Mouse (Mus musculus): Measurements from ENCODE around the gene Dact2. TPM values are rescaled to one million over a fixed set of nuclear protein-coding genes. Genes with fewer than 3 reads are reported as not detected.

The Dact2 gene
- total RNA-seq (2012; rRNA removed), result not detected in 2 replicates
- polyA plus RNA-seq (2012; ENCODE audit: insufficient read depth in 1 of 2, insufficient read length in 2 of 2, low read depth in 1 of 2, low replicate concordance in 2 of 2, missing spikeins in 1 of 2), result not detected

- no peak within 1 kb of the TSS for H3K4me3 ChIP-seq (ENCODE audit: control insufficient read depth in 1 of 2, insufficient read depth in 1 of 2, low read depth in 2 of 2, low read length in 2 of 2)
- no peaks in the 10 kb centered on the region for H3K9me3 ChIP-seq (replicated peaks; ENCODE audit: insufficient read depth, low read length)
- no peak within 1 kb of the TSS for H3K27ac ChIP-seq (ENCODE audit: control insufficient read depth, low read depth, low read length)
- no peaks in the 10 kb centered on the region for H3K36me3 ChIP-seq (ENCODE audit: control insufficient read depth in 1 of 2, insufficient read depth in 2 of 2, low read length in 2 of 2)
- no peak within 1 kb of the TSS for H3K9ac ChIP-seq (ENCODE audit: control insufficient read depth, low read depth, low read length, poor library complexity, severe bottlenecking)
- DNase-seq (ENCODE audit: low read depth, low spot score), result no peak
- TF ChIP-seq TAL1 (IDR thresholded peaks at IDR 0.05; ENCODE audit: low read length) (no peak), ETS1 (IDR thresholded peaks at IDR 0.05; ENCODE audit: low read depth, low read length) (no peak), EP300 (IDR thresholded peaks at IDR 0.05; ENCODE audit: low read depth in 1 of 2, low read length in 2 of 2) (no peak), CHD2 (IDR thresholded peaks at IDR 0.05; ENCODE audit: low read length) (no peak), SMC3 (IDR thresholded peaks at IDR 0.05; ENCODE audit: low read depth, low read length) (no peak), ZNF384 (IDR thresholded peaks at IDR 0.05; ENCODE audit: low read depth, low read length) (no peak), E2F4 (IDR thresholded peaks at IDR 0.05; ENCODE audit: borderline replicate concordance, low read depth, low read length) (no peak), CHD1 (IDR thresholded peaks at IDR 0.05; ENCODE audit: low read depth, low read length) (no peak), HCFC1 (IDR thresholded peaks at IDR 0.05; ENCODE audit: low read depth, low read length) (no peak), ZC3H11A (IDR thresholded peaks at IDR 0.05; ENCODE audit: low read depth, low read length) (no peak), GABPA (IDR thresholded peaks at IDR 0.05; ENCODE audit: low read depth, low read length) (no peak), POLR2AphosphoS5 (IDR thresholded peaks at IDR 0.05; ENCODE audit: borderline replicate concordance, low read depth, low read length) (no peak), UBTF (IDR thresholded peaks at IDR 0.05; ENCODE audit: borderline replicate concordance, insufficient read depth, low read depth, low read length) (no peak), KAT2A (conservative IDR thresholded peaks at IDR 0.05; ENCODE audit: low read depth, low read length) (no peak), MYB (IDR thresholded peaks at IDR 0.05; ENCODE audit: low read depth, low read length) (no peak), ELF1 (IDR thresholded peaks at IDR 0.05; ENCODE audit: low read depth, low read length) (no peak), MEF2A (IDR thresholded peaks at IDR 0.05; ENCODE audit: extremely low read depth, insufficient replicate concordance, low read depth, low read length, poor library complexity, severe bottlenecking) (no peak)
- no peaks in the 10 kb centered on the region for H3K79me2 ChIP-seq (ENCODE audit: control insufficient read depth, insufficient read depth, low read length, poor library complexity)
- no peaks in the 10 kb centered on the region for H3K4me1 ChIP-seq (ENCODE audit: control insufficient read depth in 1 of 2, insufficient read depth in 2 of 2, low read length in 2 of 2)
- H3K27me3 ChIP-seq (ENCODE audit: control insufficient read depth in 1 of 2, insufficient read depth in 2 of 2, low read length in 2 of 2), result no peaks in the 10 kb centered on the region
Observed at GRCm38 (mm10) chr17:14204061-14204460, at the start of gene Dact2. TSS of gene Dact2 (minus strand) at chr17:14204304.

GRCm38 (mm10) chr17:14252456-14252855 lies 48.4 kb upstream of the Dact2 start:
- DNase-seq (ENCODE audit: low read depth, low spot score), result no peak
- no peaks in the 10 kb centered on the region for H3K4me1 ChIP-seq (ENCODE audit: control insufficient read depth in 1 of 2, insufficient read depth in 2 of 2, low read length in 2 of 2)
- H3K9me3 ChIP-seq (replicated peaks; ENCODE audit: insufficient read depth, low read length), result no peaks in the 10 kb centered on the region
- no peaks in the 10 kb centered on the region for H3K27me3 ChIP-seq (ENCODE audit: control insufficient read depth in 1 of 2, insufficient read depth in 2 of 2, low read length in 2 of 2)
- H3K79me2 ChIP-seq (ENCODE audit: control insufficient read depth, insufficient read depth, low read length, poor library complexity), result no peaks in the 10 kb centered on the region
- H3K4me3 ChIP-seq (ENCODE audit: control insufficient read depth in 1 of 2, insufficient read depth in 1 of 2, low read depth in 2 of 2, low read length in 2 of 2), result no peak overlapping the region
- H3K9ac ChIP-seq (ENCODE audit: control insufficient read depth, low read depth, low read length, poor library complexity, severe bottlenecking), result no peak overlapping the region
- no peak for TF ChIP-seq ETS1 (IDR thresholded peaks at IDR 0.05; ENCODE audit: low read depth, low read length)
- TF ChIP-seq ZKSCAN1 (IDR thresholded peaks at IDR 0.05; ENCODE audit: low read depth, low read length), result no peak
- no peak for TF ChIP-seq HCFC1 (IDR thresholded peaks at IDR 0.05; ENCODE audit: low read depth, low read length)
- no peak for TF ChIP-seq GABPA (IDR thresholded peaks at IDR 0.05; ENCODE audit: low read depth, low read length)
- no peak for TF ChIP-seq ZNF384 (IDR thresholded peaks at IDR 0.05; ENCODE audit: low read depth, low read length)
- TF ChIP-seq MAZ (IDR thresholded peaks at IDR 0.05; ENCODE audit: low read depth, low read length), result no peak
- no peak for TF ChIP-seq KAT2A (conservative IDR thresholded peaks at IDR 0.05; ENCODE audit: low read depth, low read length)
- TF ChIP-seq SMC3 (IDR thresholded peaks at IDR 0.05; ENCODE audit: low read depth, low read length), result no peak
- TF ChIP-seq MAFK (IDR thresholded peaks at IDR 0.05; ENCODE audit: borderline replicate concordance, low read depth, low read length), result no peak
- no peak for TF ChIP-seq TAL1 (IDR thresholded peaks at IDR 0.05; ENCODE audit: low read length)
- TF ChIP-seq TBP (IDR thresholded peaks at IDR 0.05; ENCODE audit: low read depth, low read length), result no peak
- TF ChIP-seq CTCF (IDR thresholded peaks at IDR 0.05 in 2 of 3, conservative IDR thresholded peaks at IDR 0.05 in 1 of 3; ENCODE audit: control insufficient read depth in 1 of 3, insufficient read depth in 1 of 3, low read depth in 2 of 3, low read length in 3 of 3, poor library complexity in 1 of 3, severe bottlenecking in 1 of 3), result no peak
- no peak for TF ChIP-seq EP300 (IDR thresholded peaks at IDR 0.05; ENCODE audit: low read depth in 1 of 2, low read length in 2 of 2)
- TF ChIP-seq RCOR1 (IDR thresholded peaks at IDR 0.05; ENCODE audit: low read depth, low read length), result no peak
- TF ChIP-seq E2F4 (IDR thresholded peaks at IDR 0.05; ENCODE audit: borderline replicate concordance, low read depth, low read length), result no peak
- no peak for TF ChIP-seq USF1 (IDR thresholded peaks at IDR 0.05; ENCODE audit: low read depth, low read length)
- no peak for TF ChIP-seq TCF12 (IDR thresholded peaks at IDR 0.05; ENCODE audit: low read depth, low read length)
- TF ChIP-seq POLR2A (IDR thresholded peaks at IDR 0.05; ENCODE audit: control insufficient read depth in 1 of 2, insufficient read depth in 1 of 2, low read depth in 1 of 2, low read length in 2 of 2, poor library complexity in 1 of 2), result no peak
- no peak overlapping the region for H3K27ac ChIP-seq (ENCODE audit: control insufficient read depth, low read depth, low read length)
- no peaks in the 10 kb centered on the region for H3K36me3 ChIP-seq (ENCODE audit: control insufficient read depth in 1 of 2, insufficient read depth in 2 of 2, low read length in 2 of 2)
